Mouse (Mus musculus): ENCODE measurements around the gene Ethe1.
A peak's percentile ranks its signal among the peaks of the same experiment; 100 is the strongest.
"Not testable (repeated sequence)": the region's sequence is repeated elsewhere in the genome, so short reads cannot be mapped to it uniquely, and the experiment has no call there.

Ethe1 gene

DNA sequence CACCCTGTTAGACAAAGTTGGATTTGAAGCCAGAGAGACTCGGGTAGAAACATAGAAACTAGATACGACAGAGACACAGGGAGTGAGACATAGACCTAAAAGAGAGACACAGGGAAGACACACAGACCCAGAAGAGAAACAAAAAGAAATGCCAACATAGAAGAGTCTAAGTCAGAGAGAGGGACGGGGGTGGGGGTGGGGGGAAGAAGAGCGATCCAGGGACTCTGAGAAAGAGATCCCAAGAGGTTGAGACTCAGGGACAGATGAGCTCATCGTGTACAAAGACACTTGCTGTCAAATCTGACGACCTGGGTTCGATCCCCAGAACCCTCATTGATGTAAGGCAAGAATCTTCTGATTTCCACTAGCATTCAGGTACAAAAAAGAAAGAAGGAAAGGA lies 24.4 kb downstream of the Ethe1 start:
- DNase-seq (ENCODE audit: low read depth, low spot score) = no peak

- no peak for DNase-seq (ENCODE audit: low read depth, low spot score)
Measured at GRCm38 (mm10) chr7:24612308-24612910, 25.1 kb downstream of the Ethe1 start.

DNA sequence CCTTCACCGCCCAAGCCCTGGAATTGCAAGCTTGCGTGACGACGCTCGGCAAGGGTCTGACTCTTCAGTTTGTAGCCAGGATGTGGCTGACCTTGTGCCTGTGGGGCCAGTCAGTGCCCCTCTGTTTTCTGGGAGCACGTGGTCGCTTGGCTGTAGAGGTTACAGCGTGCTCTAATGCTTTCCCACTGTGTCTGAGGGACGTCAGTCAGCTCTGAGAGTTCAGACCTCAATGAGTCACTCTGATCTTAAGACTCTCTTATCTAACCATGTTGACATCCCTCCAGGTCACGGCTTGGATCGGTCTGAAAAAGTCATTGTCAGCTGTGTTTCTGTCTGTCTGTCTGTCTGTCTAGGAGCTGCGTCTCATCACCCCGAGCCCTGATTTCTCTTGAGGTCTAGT lies 27.5 kb downstream of the Ethe1 start:
- no peak for DNase-seq (ENCODE audit: low read depth, low spot score)

- no peak for DNase-seq (ENCODE audit: low read depth, low spot score)
Measured at GRCm38 (mm10) chr7:24617763-24618162, 30.4 kb downstream of the Ethe1 start.

DNA sequence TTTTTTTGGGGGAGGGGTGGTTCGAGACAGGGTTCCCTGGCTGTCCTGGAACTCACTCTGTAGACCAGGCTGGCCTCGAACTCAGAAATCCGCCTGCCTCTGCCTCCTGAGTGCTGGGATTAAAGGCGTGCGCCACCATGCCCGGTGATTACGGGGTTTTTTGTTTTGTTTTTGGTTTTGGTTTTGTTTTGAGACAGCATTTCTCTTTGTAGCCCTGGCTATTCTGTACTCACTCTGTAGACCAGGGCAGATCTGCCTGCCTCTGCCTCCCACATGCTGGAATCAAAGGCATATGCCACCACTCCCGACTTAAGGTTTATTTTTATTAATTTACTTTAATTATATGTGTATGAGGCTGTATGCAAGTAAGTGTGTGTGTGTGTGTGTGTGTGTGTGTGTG lies 31.0 kb downstream of the Ethe1 start:
- not testable (repeated sequence) for DNase-seq (ENCODE audit: low read depth, low spot score)

GRCm38 (mm10) chr7:24619671-24620397 lies 32.5 kb downstream of the Ethe1 start:
- DNase-seq (ENCODE audit: low read depth, low spot score) = no peak

DNA sequence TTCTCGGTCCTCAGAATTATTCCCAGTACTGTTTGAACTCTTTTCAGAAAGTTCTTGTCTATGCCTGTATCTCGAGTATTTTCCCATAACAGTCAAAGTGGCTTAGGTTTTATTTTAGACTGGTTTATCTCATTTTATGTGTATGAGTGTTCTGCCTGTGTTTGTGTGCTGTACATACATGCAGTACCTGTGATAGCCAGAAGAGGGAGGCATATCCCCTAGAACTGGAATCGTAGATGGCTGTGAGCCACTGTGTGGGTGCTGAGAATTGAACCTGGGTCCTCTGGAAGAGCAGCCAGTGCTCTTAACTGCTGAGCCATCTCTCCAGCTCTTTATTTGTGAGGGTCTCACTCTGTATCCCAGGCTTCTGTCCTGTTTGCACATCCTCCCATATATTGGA lies 33.9 kb downstream of the Ethe1 start:
- no peak for DNase-seq (ENCODE audit: low read depth, low spot score)

DNA sequence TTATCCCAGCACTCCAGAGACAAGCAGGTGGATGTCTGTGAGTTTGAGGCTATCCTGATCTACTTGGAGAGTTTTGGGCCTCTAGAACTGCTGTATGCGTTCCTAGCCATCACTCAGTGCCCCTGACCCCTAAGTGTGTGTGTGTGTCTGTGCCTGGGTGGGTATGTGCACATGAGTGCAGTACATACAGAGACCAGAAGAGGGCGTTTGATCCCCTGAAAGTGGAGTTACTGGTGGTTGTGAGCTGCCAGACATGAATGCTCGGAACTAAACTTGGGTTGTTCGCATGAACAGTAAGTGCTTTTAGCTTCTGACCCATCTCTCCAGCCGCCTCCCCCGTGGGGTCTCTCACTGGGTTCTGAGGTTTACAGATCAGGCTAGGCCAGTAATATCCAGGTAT lies 35.6 kb downstream of the Ethe1 start:
- no peak for DNase-seq (ENCODE audit: low read depth, low spot score)

GRCm38 (mm10) chr7:24628685-24629610 lies 41.6 kb downstream of the Ethe1 start:
- peak; percentile 73 for DNase-seq (ENCODE audit: low read depth, low spot score)

GRCm38 (mm10) chr7:24629672-24630071 lies 42.3 kb downstream of the Ethe1 start:
- DNase-seq (ENCODE audit: low read depth, low spot score) = no peak

- DNase-seq (ENCODE audit: low read depth, low spot score) = no peak
Measured at GRCm38 (mm10) chr7:24630116-24630880, 43.0 kb downstream of the Ethe1 start.

GRCm38 (mm10) chr7:24636264-24636663 lies 48.9 kb downstream of the Ethe1 start, which contains the start of gene Lypd3:
TSS of gene Lypd3 (plus strand) at chr7:24636550.
- DNase-seq (ENCODE audit: low read depth, low spot score) = no peak

DNA sequence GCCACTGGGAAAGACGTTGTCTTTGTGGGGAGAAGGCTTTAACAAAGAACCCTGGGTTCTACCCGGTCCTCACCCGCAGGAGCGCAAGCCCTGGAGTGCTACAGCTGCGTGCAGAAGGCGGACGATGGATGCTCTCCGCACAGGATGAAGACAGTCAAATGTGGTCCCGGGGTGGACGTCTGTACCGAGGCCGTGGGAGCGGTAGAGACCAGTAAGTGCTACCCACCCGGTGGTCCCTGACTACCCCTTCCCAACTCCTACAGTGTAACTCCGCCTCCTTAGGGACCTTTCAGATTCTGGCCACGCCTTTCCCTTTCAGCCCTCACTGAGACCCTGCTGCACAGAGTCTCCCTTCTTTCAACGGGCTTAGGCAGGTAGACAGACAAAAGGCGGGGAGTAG lies 49.7 kb downstream of the Ethe1 start:
- no peak for DNase-seq (ENCODE audit: low read depth, low spot score)

GRCm38 (mm10) chr7:24638026-24638856 lies 50.9 kb downstream of the Ethe1 start:
- DNase-seq (ENCODE audit: low read depth, low spot score) = no peak

- DNase-seq (ENCODE audit: low read depth, low spot score) = no peak
Measured at GRCm38 (mm10) chr7:24640450-24640849, 53.1 kb downstream of the Ethe1 start.

- DNase-seq (ENCODE audit: low read depth, low spot score) = peak; percentile 32
Measured at GRCm38 (mm10) chr7:24642491-24642890, 55.1 kb downstream of the Ethe1 start.

DNA sequence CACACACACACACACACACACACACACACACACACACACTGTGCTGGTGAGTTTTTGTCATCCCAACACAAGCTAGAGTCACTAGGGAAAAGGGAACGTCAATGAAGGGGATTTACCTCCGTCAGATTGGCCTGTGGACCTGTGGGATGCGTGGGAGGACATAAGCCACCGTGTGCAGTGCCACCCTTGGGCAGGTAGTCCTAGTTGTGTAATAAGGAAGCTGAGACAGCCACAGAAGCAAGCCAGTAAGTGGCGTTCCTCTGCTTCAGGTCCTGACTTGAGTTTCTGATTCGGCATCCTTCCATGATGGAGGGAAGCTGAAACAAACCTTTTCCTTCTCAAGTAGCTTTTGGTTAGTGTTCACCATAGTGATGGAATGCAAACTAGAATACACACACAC lies 57.1 kb downstream of the Ethe1 start:
- no peak for DNase-seq (ENCODE audit: low read depth, low spot score)

- DNase-seq (ENCODE audit: low read depth, low spot score) = no peak
Measured at GRCm38 (mm10) chr7:24644996-24645395, 57.7 kb downstream of the Ethe1 start.

- no peak for DNase-seq (ENCODE audit: low read depth, low spot score)
Measured at GRCm38 (mm10) chr7:24646486-24646885, 59.1 kb downstream of the Ethe1 start.

- DNase-seq (ENCODE audit: low read depth, low spot score) = peak; percentile 45
Measured at GRCm38 (mm10) chr7:24653681-24654080, 66.3 kb downstream of the Ethe1 start.
